Mouse (Mus musculus) left cerebral cortex, adult 6 months (tissue): Measurements from ENCODE around the gene Ceacam5. TPM values are rescaled to one million over a fixed set of nuclear protein-coding genes. Genes with fewer than 3 reads are reported as not detected.

Experiments used
- long read RNA-seq, 2 experiments: library from polyadenylated mRNA; unstranded; transcript quantifications; one replicate each; pipeline ENCODE4 v2.0.0; 2019 to 2020
- polyA plus RNA-seq: library from polyadenylated mRNA; unstranded; fragments of <200 nt; fragmentation: Nextera tagmentation; gene quantifications from 2 replicates; pipeline ENCODE4 v1.2.3, GENCODE M21; 2021

The Ceacam5 gene
- not detected in 2 replicates for polyA plus RNA-seq
- long read RNA-seq, experiment 1: 0 reads
- long read RNA-seq, experiment 2: 0 reads

GRCm38 (mm10) chr7:17712938-17713337 is at the start of gene Ceacam5:
Gene Ceacam5, plus strand, starts transcription at chr7:17713238.

Other genes starting within 250 kb of the Ceacam5 start
- not detected in 2 replicates for gene Ceacam14, start 99.4 kb downstream of the Ceacam5 start, polyA plus RNA-seq
- not detected in 2 replicates for gene Gm5155, start 158.5 kb downstream of the Ceacam5 start, polyA plus RNA-seq